8 mouse cellular contexts compared by ENCODE assay signal in genomic region chr8:84799999-84800831, GRCm38 (mm10). TPM values are rescaled to one million over a fixed set of nuclear protein-coding genes. Genes with fewer than 3 reads are reported as not detected.
DNase-seq lines count a peak whose midpoint lies in the region; ATAC-seq and TF ChIP-seq lines count a peak whose summit lies in the region.

Gene Nfix, minus strand, starts transcription at chr8:84800344.

- ATAC-seq in intestine, embryonic 15.5 days, result peak; percentile 72
- peak; percentile 52 for ATAC-seq in stomach, postnatal 0 days (ENCODE audit: low FRiP score, low TSS enrichment)

- H3K4me2 ChIP-seq in intestine, embryonic 15.5 days (replicated peaks), result peak within 1 kb of the TSS; percentile 93
- peak within 1 kb of the TSS; percentile 76 for H3K4me2 ChIP-seq in stomach, postnatal 0 days (replicated peaks; ENCODE audit: low read depth)

- intact Hi-C loops in left cerebral cortex, postnatal 4 days (cut with DNase I), result no loop called here

- no peak for TF ChIP-seq EP300 in stomach, postnatal 0 days (optimal IDR thresholded peaks at IDR 0.05)

- H3K9me3 ChIP-seq in intestine, embryonic 15.5 days, result no peaks in the 10 kb centered on the region
- H3K9me3 ChIP-seq in midbrain, embryonic 10.5 days (replicated peaks), result no peaks in the 10 kb centered on the region
- H3K9me3 ChIP-seq in stomach, postnatal 0 days (ENCODE audit: control insufficient read depth, low read length), result no peaks in the 10 kb centered on the region

- H3K36me3 ChIP-seq in testis, adult 2 months (ENCODE audit: control insufficient read depth, insufficient read depth, low read length), result no peaks in the 10 kb centered on the region
- peaks cover 3% of the 10 kb centered on the region; the same call in 1 of the 2 replicates for H3K36me3 ChIP-seq in intestine, embryonic 15.5 days
- H3K36me3 ChIP-seq in midbrain, embryonic 10.5 days, result no peaks in the 10 kb centered on the region
- H3K36me3 ChIP-seq in stomach, postnatal 0 days (ENCODE audit: control insufficient read depth, insufficient read depth, low read length), result no peaks in the 10 kb centered on the region; the same call in 1 of the 2 replicates

- no peak for TF ChIP-seq CTCF in testis, adult 2 months (IDR thresholded peaks at IDR 0.05; ENCODE audit: control insufficient read depth, insufficient read depth, insufficient replicate concordance, low read depth, low read length)
- no peak; the same call in 1 of the 2 replicates for TF ChIP-seq CTCF in stomach, postnatal 0 days (IDR thresholded peaks at IDR 0.05; ENCODE audit: low read depth)

- peak within 1 kb of the TSS; percentile 83 for H3K9ac ChIP-seq in intestine, embryonic 15.5 days
- peak within 1 kb of the TSS; percentile 97 for H3K9ac ChIP-seq in stomach, postnatal 0 days (ENCODE audit: low read length)

- peaks cover 7% of the 10 kb centered on the region for H3K4me1 ChIP-seq in testis, adult 2 months (ENCODE audit: control insufficient read depth, insufficient read depth, low read length)
- H3K4me1 ChIP-seq in intestine, embryonic 15.5 days (replicated peaks), result peaks cover 20% of the 10 kb centered on the region
- peaks cover 16% of the 10 kb centered on the region for H3K4me1 ChIP-seq in midbrain, embryonic 10.5 days
- peaks cover 5% of the 10 kb centered on the region for H3K4me1 ChIP-seq in stomach, postnatal 0 days (replicated peaks; ENCODE audit: control insufficient read depth, insufficient read depth)

- WGBS in intestine, embryonic 15.5 days, result 1% methylated on average over 81 of the region's 125 CpGs
- 16% methylated on average over 116 of the region's 125 CpGs for WGBS in midbrain, embryonic 10.5 days
- WGBS in stomach, postnatal 0 days, result 2% methylated on average over 54 of the region's 125 CpGs

- no peaks in the 10 kb centered on the region for H3K27me3 ChIP-seq in testis, adult 2 months (ENCODE audit: control insufficient read depth, insufficient read depth, low read length)
- peaks cover 77% of the 10 kb centered on the region for H3K27me3 ChIP-seq in intestine, embryonic 15.5 days (replicated peaks)
- peaks cover 98% of the 10 kb centered on the region for H3K27me3 ChIP-seq in midbrain, embryonic 10.5 days (ENCODE audit: low read depth, poor library complexity, severe bottlenecking)
- no peaks in the 10 kb centered on the region for H3K27me3 ChIP-seq in stomach, postnatal 0 days (ENCODE audit: control insufficient read depth, insufficient read depth, low read length)

- peak within 1 kb of the TSS; percentile 28; the same call in 1 of the 2 replicates for H3K27ac ChIP-seq in testis, adult 2 months (ENCODE audit: control insufficient read depth, insufficient read depth, low read depth, low read length)
- H3K27ac ChIP-seq in intestine, embryonic 15.5 days, result peak within 1 kb of the TSS; percentile 68
- H3K27ac ChIP-seq in midbrain, embryonic 10.5 days (replicated peaks), result peak within 1 kb of the TSS; percentile 59; the same call in 1 of the 2 replicates
- H3K27ac ChIP-seq in stomach, postnatal 0 days (replicated peaks), result peak within 1 kb of the TSS; percentile 97

- TF ChIP-seq POLR2A in testis, adult 2 months (IDR thresholded peaks at IDR 0.05; ENCODE audit: control insufficient read depth, low read depth, low read length), result no peak

- peak within 1 kb of the TSS; percentile 75 for H3K4me3 ChIP-seq in testis, adult 2 months (ENCODE audit: control insufficient read depth, low read depth, low read length)
- H3K4me3 ChIP-seq in intestine, embryonic 15.5 days (replicated peaks), result peak within 1 kb of the TSS; percentile 70
- peak within 1 kb of the TSS; percentile 60 for H3K4me3 ChIP-seq in midbrain, embryonic 10.5 days
- peak within 1 kb of the TSS; percentile 62 for H3K4me3 ChIP-seq in stomach, postnatal 0 days (ENCODE audit: low read depth, low read length)

- no peak for DNase-seq in testis, postnatal 14 days (ENCODE audit: low spot score)
- peak; percentile 87 to 90 for DNase-seq in cerebellum, postnatal 10 days
- DNase-seq in gonadal fat pad, adult 2 months (ENCODE audit: low read depth), result no peak
- DNase-seq in left cerebral cortex, postnatal 4 days, result peak; percentile 70
- peak; percentile 48 for DNase-seq in midbrain, embryonic 10.5 days (ENCODE audit: low spot score)
- peak; percentile 83 for DNase-seq in stomach, postnatal 0 days (ENCODE audit: low spot score)

RNA-seq across cellular contexts. Expression of gene Nfix, which starts in this region (rescaled TPM):
- polyA plus RNA-seq in testis, adult 2 months (2012; rRNA removed), result 4.3 and 5.0 TPM in 2 replicates
- polyA plus RNA-seq in gonadal fat pad, adult 2 months (2012; rRNA removed), result 35.3 and 69.9 TPM in 2 replicates
- 14.2 and 14.8 TPM in 2 replicates for polyA plus RNA-seq in intestine, embryonic 15.5 days (2015; fragmentation: Nextera tagmentation; extraction: Ambion mirVana)
- total RNA-seq in left cerebral cortex, postnatal 4 days (2021), result 100 to 1,000 TPM; 674 to 782 TPM
- polyA plus RNA-seq in midbrain, embryonic 10.5 days (2016; fragmentation: Nextera tagmentation; extraction: Ambion mirVana), result 0.49 and 1.2 TPM in 2 replicates
- polyA plus RNA-seq in stomach, postnatal 0 days (2015; fragmentation: Nextera tagmentation; extraction: Ambion mirVana), result 36.5 and 36.6 TPM in 2 replicates

Comparison
In these comparisons a context has a peak if more than half of its experiments do, and no peak if none do; other contexts are left out.
1. H3K27ac ChIP-seq: peak in every context shown above with its lines; median percentile 97 in stomach, postnatal 0 days; 68 in intestine, embryonic 15.5 days; 59 in midbrain, embryonic 10.5 days; 28 in testis, adult 2 months.
2. DNase-seq: peak in cerebellum, postnatal 10 days (2 of 2), left cerebral cortex, postnatal 4 days (single experiment), midbrain, embryonic 10.5 days (single experiment) and stomach, postnatal 0 days (single experiment); none in testis, postnatal 14 days (single experiment) and gonadal fat pad, adult 2 months (single experiment).
3. Peak in every context shown above with its lines, with median percentiles within 50 percentile points of each other: H3K4me3 ChIP-seq.